Mouse (Mus musculus): ENCODE measurements around the gene Fgr. TPM values are rescaled to one million over a fixed set of nuclear protein-coding genes. Genes with fewer than 3 reads are reported as not detected.

Fgr gene
- total RNA-seq, 1 experiment from 2014 or later, result 5.2 TPM

Other genes with a start within 250 kb of the Fgr start
- 4.5 and 8.0 TPM in 2 replicates for gene Xkr8, start 241.5 kb upstream of the Fgr start, total RNA-seq (2017)
- 0.19 and 0.74 TPM in 2 replicates for gene Smpdl3b, start 216.8 kb upstream of the Fgr start, total RNA-seq (2017)
- gene Rpa2, start 205.8 kb upstream of the Fgr start, total RNA-seq (2017), result 46.5 and 50.1 TPM in 2 replicates
- gene Themis2, start 177.7 kb upstream of the Fgr start, total RNA-seq (2017), result 9.8 and 12.8 TPM in 2 replicates
- 48.8 and 76.4 TPM in 2 replicates for gene Ppp1r8, start 130.9 kb upstream of the Fgr start, total RNA-seq (2017)
- gene Stx12, start 89.6 kb upstream of the Fgr start, total RNA-seq (2017), result 31.2 and 42.2 TPM in 2 replicates
- 24.4 and 25.1 TPM in 2 replicates for gene Fam76a, start 51.5 kb upstream of the Fgr start, total RNA-seq (2017)
- 7.2 and 9.8 TPM in 2 replicates for gene Ahdc1, start 37.2 kb downstream of the Fgr start, total RNA-seq (2017)
- 46.9 and 58.8 TPM in 2 replicates for gene Wasf2, start 156.4 kb downstream of the Fgr start, total RNA-seq (2017)
- not detected in 2 replicates for gene Cd164l2, start 238.0 kb downstream of the Fgr start, total RNA-seq (2017)
- gene Gpr3, start 238.4 kb downstream of the Fgr start, total RNA-seq (2017), result 0.25 and 0.50 TPM in 2 replicates

Data from hematopoietic stem cell, adult 5-6 weeks (primary cell).